Mouse (Mus musculus) neural tube, postnatal 0 days (tissue): ENCODE results near the gene Unc119b. TPM values are rescaled to one million over a fixed set of nuclear protein-coding genes. Genes with fewer than 3 reads are reported as not detected.

Experiments
- polyA plus RNA-seq: library from polyadenylated mRNA; unstranded; fragments of >200 nt; fragmentation: Nextera tagmentation; extraction: Ambion mirVana; gene quantifications from 2 replicates; pipeline ENCODE4 v1.2.1, GENCODE M21; 2015

The Unc119b gene
- 21.6 and 25.5 TPM in 2 replicates for polyA plus RNA-seq

DNA sequence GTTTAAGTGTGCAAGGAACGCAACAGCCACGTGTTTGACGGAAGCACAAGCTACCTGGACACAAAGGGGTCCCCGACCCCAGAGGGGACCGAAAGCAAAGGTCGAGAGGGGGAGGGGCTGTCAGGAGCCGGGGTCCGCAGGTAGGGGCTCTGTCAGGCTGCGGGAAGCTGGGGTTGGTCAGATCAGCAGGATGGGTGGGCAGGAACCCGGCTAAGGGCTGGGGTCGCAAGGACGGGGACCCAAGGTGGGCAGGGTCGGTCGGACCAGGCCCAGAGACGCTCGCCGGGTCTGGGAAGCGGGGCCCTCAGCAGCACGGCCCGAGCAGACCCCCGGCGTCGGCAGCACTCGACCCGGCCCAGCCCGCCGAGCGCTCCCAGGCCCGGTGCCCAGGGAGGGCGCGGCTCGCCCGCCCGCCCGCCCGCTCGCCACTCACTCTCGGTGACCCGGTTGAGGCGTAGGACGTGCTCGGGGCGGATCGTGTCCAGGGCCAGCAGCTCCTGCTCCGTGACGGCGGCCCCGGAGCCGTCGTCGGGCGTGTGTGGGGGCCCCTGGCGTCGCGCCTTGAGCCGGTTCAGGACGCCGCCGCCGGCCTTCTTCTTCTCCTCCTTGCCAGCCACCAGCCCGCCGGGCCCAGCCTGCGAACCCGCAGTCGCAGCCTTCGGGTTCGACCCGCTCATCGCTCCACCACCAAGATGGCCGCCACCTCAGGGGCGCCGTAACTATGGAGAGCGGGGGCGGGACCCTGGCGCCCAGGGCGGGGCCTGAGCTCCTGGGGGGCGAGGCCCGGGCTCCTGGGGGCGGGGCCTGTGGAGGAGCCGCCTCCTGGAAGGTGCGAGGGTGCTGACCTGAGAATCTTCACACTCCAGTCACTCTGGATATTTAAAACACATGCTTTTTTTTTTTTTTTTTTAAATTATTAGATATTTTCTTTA lies at the start of gene Unc119b:
Unc119b (minus strand) TSS at position 742 of the 932 bp plus-strand sequence.

DNA sequence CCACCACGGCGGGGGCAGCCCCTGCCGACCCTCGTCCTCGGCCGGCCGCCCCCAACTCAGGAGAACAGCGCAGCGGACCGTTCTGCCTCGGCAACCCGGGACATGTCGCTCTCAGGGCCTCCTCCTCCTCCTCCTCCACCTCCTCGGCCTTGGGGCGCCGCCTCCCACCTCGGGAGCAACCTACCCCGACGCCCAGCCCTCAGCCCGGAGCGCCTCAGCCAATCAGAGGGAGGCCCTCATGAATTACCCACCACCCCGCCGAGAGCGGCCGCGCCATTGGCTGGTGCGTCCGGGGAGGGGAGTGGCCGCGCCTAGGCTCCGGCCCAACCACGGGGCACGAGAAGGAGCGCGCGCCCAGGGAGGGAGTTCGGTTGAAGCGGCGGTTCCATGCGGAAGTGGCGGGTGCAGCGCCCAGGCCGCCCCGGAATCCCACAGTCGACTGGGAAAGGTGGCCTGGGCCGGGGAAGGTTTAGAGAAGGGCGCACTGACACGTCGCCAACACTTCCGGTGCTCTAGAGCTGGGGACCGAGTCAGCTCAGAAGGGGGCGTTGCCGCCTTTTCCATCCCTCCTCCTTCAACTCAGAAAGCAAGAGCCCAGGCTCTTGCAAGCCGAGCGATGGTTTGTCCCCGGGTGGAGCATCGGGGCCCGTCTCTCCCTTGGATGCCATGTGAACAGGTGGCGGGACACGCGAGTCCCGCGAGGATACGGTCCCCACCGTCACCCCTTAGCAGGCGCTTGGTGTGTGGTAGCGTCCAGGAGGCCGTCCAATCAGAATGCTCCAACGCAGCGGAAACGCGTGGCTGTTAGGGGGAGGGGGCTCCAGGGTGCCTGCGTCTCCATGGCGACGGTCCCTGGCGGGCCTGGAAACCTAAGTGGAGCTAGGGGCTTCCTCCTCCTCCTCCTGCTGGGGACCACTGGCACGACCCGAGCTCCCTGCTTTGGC lies 23.5 kb upstream of the Unc119b start, which contains the start of gene Mlec:
Mlec (minus strand) TSS at position 140 of the 944 bp plus-strand sequence.

DNA sequence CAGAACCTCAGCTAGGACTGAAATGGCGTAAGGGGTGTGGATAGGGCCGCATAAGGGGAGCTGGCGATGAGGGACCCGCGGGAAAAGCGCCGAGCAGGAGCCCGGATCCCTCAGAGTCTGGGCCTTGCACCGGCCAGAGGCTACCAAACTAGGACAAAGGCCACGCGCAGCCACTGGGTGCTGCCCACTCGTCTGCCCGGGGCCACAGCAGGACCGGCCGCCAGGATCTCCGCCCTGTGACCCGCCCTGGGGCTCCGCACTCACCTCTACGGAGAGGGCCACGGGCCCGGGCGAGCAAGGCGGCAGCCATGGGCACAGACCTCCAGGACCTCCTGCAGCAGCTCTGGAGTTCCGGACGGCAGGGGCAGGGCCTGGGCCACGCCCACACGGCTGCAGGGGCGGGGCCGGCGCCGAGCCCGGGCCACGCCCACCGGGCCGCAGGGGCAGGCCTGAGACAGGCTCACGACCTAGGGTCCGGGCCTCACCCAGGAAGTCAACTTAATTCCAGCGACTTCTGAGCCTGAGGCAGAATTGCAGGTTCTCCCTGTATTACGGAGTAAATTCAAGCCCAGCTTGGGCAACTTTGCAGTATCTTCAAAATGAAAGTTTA lies 15.7 kb downstream of the Unc119b start, which contains the start of gene Acads:
Acads (minus strand) TSS at position 386 of the 610 bp plus-strand sequence.

DNA sequence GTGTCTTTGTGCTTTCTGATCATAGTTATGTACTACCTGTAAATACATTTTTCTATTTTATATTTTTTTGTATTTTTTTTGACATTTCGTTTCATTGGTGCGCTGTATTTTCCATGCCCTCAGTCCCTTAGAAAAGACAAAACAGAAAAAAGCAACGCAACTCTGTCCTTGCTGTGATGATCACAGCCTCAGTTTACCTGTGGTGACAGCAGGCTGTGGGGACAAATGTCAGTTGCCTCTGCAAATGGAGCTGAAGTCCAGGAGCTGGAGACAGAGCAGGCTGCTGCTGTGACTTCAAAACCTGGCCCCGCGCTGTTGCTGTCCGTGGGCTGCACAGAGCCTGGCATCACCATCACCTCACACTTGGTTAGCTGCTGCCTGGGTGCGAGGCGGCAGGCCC lies 36.6 kb downstream of the Unc119b start, which contains the start of gene Gm10401:
Gm10401 (minus strand) TSS at position 101 of the 400 bp plus-strand sequence.

Other genes with a start within 250 kb of the Unc119b start
- gene Oasl2, start 238.0 kb downstream of the Unc119b start, polyA plus RNA-seq: 6.6 and 7.8 TPM in 2 replicates
- 0.27 and 1.3 TPM in 2 replicates for gene Oasl1, start 211.7 kb downstream of the Unc119b start, polyA plus RNA-seq
- 220 and 232 TPM in 2 replicates for gene 2210016L21Rik, start 192.8 kb downstream of the Unc119b start, polyA plus RNA-seq
- 0.06 and 0.09 TPM in 2 replicates for gene Hnf1a, start 163.9 kb downstream of the Unc119b start, polyA plus RNA-seq
- gene Sppl3, start 123.8 kb downstream of the Unc119b start, polyA plus RNA-seq: 49.0 and 72.3 TPM in 2 replicates
- 41.5 and 53.5 TPM in 2 replicates for gene Gm10401, start 36.7 kb downstream of the Unc119b start, polyA plus RNA-seq
- 21.4 and 22.5 TPM in 2 replicates for gene Acads, start 15.6 kb downstream of the Unc119b start, polyA plus RNA-seq
- 25.1 and 28.6 TPM in 2 replicates for gene Mlec, start 23.2 kb upstream of the Unc119b start, polyA plus RNA-seq
- gene Cabp1, start 59.4 kb upstream of the Unc119b start, polyA plus RNA-seq: 42.5 and 54.4 TPM in 2 replicates
- 122 TPM in 2 replicates for gene Pop5, start 100.9 kb upstream of the Unc119b start, polyA plus RNA-seq
- 155 and 160 TPM in 2 replicates for gene Rnf10, start 137.9 kb upstream of the Unc119b start, polyA plus RNA-seq
- 53.6 and 54.3 TPM in 2 replicates for gene Coq5, start 144.7 kb upstream of the Unc119b start, polyA plus RNA-seq
- gene Dynll1, start 166.0 kb upstream of the Unc119b start, polyA plus RNA-seq: 1,233 and 1,344 TPM in 2 replicates
- 124 and 132 TPM in 2 replicates for gene Srsf9, start 192.2 kb upstream of the Unc119b start, polyA plus RNA-seq
- gene Gatc, start 206.2 kb upstream of the Unc119b start, polyA plus RNA-seq: 29.0 and 32.5 TPM in 2 replicates
- gene Triap1, start 206.2 kb upstream of the Unc119b start, polyA plus RNA-seq: 51.3 and 55.8 TPM in 2 replicates
- gene Cox6a1, start 214.0 kb upstream of the Unc119b start, polyA plus RNA-seq: 1,815 and 1,833 TPM in 2 replicates